Mouse (Mus musculus) NIH3T3 (cell line): ENCODE results near the gene Ctdnep1.

Experiments used
- DNase-seq: peaks from one replicate; pipeline ENCODE4 v3.0.0-alpha.2; 2012; ENCODE audit warnings: low read depth

The Ctdnep1 gene

DNA sequence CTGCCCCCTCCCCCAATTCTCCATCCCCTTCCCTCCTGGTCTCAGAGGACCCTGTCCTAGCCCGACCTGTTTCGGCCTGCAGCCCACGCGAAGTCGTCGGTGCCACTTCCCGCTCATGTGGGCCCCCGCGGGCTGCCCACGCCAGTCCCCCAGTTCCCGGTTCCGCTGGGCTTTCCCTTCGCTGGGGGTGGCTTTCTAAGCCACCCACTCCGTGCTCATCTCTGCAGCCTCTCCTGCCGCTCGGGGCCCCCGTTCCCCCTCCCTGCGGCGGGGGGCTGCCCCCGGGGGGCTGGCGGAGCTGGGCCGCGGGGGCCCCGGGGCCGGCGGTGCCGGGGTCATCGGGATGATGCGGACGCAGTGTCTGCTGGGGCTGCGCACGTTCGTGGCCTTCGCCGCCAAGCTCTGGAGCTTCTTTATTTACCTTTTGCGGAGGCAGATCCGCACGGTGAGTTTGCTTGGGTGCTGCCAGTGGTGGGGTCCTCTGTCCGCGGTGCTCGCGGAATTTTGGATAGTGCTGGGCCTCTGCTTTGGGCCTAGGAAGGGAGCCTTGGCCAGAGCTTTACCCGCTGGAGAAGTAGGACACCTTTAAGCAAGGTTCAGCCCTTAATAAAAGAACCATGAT, at the start of gene Ctdnep1:
Gene Ctdnep1, plus strand, starts transcription at position 16 of the 622 bp plus-strand sequence.
- peak; percentile 56 for DNase-seq

GRCm38 (mm10) chr11:69931769-69932168, 49.2 kb upstream of the Ctdnep1 start:
- no peak for DNase-seq

- no peak for DNase-seq
Observed at GRCm38 (mm10) chr11:69932254-69932653, 48.7 kb upstream of the Ctdnep1 start.

- no peak for DNase-seq
Observed at GRCm38 (mm10) chr11:69933066-69933465, 47.9 kb upstream of the Ctdnep1 start.

GRCm38 (mm10) chr11:69934169-69934568, 46.8 kb upstream of the Ctdnep1 start:
- peak; percentile 95 for DNase-seq

- DNase-seq = no peak
Observed at GRCm38 (mm10) chr11:69934681-69935080, 46.3 kb upstream of the Ctdnep1 start.

DNA sequence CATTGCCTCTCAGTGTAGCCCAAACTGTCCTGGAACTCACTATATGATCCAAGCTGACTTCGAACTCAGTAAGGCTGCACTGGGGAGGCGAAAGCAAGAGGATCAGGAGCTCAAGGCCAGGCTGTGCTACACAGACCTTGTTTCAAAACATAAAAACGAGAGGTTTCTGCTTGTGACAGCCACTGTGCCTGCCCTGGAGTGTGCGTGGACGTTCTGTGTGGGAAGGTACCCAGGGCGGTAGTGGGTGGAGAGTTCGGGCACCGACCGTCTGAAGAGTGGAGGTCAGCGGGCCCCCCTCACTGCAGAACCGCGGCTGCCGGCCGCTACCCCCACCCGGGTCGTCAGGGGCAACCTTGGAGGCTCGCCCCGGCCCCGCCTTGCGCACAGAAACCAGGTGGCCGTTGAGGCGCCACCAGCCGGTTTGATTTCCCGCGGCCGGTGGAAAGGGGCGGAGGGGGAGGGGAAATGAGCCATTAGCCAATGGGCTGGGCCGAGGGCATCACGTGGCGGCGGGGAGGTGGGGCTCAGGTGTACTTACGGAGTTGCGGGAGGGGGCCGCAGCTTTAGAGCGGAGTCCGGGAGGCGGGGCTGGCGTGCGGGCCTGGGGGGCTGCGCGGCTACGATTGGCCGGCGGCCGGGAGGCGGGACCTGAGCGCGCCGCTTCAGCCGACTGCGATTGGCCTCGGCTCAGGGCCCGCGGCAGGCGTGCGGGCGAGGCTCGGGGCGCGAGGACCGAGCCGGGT, 45.6 kb upstream of the Ctdnep1 start, which contains the start of gene Ybx2:
Gene Ybx2, plus strand, starts transcription at position 660 of the 743 bp plus-strand sequence.
- no peak for DNase-seq

GRCm38 (mm10) chr11:69936156-69936555, 44.8 kb upstream of the Ctdnep1 start:
- no peak for DNase-seq

DNA sequence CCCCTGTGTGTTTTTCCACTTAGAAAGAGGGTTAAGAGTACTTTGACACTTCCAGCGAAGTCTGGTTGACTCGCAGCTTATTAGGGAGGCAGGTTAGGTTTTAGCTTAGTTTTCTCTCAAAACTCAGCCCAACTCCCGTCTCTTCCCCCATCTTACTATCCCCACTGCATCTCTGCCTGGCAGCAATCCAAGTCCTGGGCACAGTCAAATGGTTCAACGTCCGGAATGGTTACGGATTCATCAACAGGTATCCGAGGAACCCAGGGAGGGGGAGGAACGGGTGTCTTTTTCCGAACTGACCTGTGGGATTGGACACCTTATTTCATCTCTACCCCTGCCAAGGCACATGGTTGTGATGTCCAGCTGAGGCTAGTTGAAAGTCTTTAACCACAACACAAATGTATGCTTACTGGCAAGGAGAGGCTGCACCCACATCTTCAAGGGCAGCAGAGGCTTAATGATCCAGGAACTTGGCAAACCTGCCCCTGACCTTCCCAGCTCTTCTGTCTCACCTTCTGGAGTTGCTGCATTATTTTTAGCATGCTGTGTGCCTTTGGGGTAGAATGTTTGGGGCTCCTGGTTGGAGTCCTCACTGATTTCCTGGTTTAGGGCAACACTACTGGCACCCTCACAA, 44.1 kb upstream of the Ctdnep1 start:
- no peak for DNase-seq

GRCm38 (mm10) chr11:69937385-69937784, 43.6 kb upstream of the Ctdnep1 start:
- peak; percentile 42 for DNase-seq

GRCm38 (mm10) chr11:69937834-69938233, 43.1 kb upstream of the Ctdnep1 start:
- DNase-seq = no peak

DNA sequence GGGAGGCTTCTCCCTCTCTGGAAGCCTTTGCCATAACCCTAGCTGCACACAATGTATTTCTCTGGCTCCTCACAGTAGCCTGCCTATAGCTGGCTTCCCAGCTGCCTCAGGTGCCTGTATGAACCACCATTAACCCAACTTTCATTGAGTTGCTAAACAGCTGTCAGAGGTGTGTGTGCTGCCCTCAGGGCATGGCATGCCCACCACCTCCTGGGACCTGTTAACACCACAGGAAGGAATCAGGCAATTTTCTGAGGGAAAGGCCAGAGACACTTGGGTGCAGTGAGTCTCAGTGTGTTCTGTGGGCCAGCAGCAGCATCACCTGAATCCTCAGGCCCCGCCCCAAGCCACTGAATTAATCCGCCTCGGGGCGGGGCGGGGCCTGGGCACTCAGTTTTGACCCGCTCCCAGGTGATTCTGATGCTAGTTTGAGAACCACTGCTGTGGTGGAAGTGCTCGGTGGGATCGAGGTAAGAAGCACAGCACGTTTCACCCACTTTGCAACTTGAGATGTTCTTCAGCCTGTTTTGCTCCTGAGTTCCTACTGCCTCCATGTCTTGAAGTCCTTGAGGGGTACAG, 42.5 kb upstream of the Ctdnep1 start:
- no peak for DNase-seq

GRCm38 (mm10) chr11:69939181-69939580, 41.8 kb upstream of the Ctdnep1 start:
- DNase-seq = no peak

GRCm38 (mm10) chr11:69939731-69940130, 41.2 kb upstream of the Ctdnep1 start:
- no peak for DNase-seq

DNA sequence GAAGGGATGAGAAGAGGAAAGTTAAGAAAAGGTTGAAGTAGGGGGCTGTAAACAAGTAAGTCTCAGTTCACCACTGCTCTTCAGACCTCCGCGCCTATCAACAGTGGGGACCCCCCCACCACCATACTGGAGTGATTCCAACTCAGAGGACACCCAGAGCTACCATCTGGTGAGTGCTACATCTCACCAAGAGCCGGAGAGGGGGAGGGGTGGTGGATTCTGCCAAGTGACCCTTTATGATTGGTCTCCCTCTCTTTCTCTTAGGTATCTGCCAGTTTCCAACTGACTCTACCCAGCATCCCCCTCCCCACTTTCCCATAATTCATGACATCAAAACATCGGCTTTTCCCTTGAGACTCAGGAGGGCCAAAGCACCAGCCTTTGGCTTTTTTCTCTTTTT, 40.0 kb upstream of the Ctdnep1 start:
- DNase-seq = no peak

DNA sequence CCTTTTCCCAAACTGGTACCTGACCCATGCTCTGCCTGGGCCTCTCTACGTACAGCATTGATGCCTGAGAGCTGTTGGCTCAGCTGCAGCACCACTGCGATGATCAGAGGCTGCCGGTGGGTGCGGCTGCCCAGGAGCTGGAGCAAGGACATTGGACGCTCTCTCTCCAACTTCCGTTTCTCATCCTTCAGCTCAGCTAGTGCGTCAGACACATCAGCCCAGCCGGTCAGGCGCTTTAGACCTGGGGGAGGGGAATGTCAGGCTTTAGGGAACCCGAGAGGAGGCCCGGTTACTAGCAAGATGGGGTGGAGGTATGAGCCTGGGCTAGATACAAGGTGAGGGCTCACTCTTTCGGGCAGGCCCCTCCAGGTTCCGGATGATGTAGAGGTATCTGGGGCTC, 35.7 kb upstream of the Ctdnep1 start:
- no peak for DNase-seq

DNA sequence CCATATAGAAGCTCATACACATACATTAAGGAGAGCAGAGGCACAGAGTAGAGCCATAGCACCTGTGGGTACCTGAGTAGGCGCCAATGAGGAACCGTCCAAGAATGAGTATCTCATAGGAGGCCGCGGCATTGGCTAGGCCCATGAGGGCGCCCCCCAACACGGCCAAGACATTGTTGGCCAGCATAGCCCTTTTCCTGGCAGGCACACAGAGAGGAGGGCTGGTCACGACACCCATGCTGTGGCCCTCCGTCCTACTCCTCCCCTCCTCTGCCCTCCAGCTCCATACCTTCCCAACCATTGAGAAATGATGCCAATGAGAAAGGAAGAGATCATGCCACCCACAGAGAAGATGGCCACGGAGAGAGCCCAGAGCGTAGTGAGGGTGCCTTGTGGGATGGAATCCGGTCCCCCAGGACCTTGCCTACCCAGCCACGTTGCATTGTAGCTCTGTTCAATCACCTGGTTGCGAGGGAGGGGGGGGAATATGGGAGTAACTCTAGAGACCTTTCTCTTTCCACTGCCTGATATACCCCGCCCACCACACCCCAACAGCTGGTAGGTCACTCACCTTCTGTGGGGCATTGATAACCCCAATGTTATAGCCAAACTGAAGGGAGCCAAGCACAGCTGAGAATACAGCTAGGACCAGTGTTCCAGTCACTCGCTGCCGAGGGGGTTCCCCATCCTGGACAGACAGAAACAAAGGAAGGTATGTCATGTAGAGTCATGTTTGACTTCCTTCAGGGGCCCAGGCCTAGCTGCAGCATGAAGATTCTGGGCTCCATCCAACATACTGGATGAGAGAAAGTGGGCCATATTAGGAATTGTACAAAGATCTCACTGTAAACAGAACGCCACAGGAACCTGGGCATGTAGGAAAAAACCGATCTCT, 34.7 kb upstream of the Ctdnep1 start:
- no peak for DNase-seq

DNA sequence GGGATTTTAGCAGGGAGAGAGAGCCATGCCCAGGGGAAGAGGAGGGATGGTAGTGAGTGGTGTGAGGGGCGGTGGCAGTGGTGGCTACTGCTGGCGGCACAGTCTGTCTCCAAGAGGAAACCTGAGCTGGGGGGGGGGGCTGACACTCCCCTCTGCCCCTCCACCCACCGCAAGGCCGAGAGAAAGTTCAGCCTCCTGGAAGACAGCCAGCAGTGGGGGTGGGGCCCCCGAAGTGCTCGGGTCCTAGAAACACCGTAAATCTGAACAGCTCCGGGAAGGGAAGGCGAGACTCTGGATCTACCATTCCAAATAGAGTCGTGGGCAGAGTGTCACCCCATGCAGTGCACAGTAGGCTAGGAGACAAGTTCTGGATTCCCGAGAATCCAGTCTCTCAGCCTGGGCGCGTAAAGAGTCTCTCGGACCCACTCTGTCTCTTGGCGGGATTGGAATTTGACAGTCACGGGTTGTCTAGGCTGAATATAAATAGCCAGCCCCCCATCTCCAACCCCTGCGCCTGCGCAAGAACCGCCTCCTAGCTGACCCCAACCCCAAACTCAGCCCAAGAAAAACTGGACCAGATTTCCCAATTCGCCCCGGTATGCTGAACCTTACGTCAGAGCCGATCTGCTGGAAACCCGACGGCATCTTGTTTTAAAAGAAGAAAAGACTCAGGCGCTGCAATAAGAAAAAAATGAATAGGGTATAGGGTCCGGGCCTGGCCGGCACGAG, 33.5 kb upstream of the Ctdnep1 start:
- DNase-seq = no peak

GRCm38 (mm10) chr11:69948066-69948762, 32.7 kb upstream of the Ctdnep1 start, which contains the start of gene Slc2a4:
TSS of gene Slc2a4 (minus strand) at chr11:69948188.
- peak; percentile 88 for DNase-seq

- peak; percentile 60 for DNase-seq
Observed at GRCm38 (mm10) chr11:69948763-69949150, 32.2 kb upstream of the Ctdnep1 start.
